Mouse (Mus musculus): ENCODE measurements around the gene Fam222b. TPM values are rescaled to one million over a fixed set of nuclear protein-coding genes. Genes with fewer than 3 reads are reported as not detected.
"Not testable (repeated sequence)": the region's sequence is repeated elsewhere in the genome, so short reads cannot be mapped to it uniquely, and the experiment has no call there.

Fam222b gene
- polyA plus RNA-seq (2021), result 18.6 TPM

GRCm38 (mm10) chr11:78094504-78095143 lies at the start of gene Fam222b:
Fam222b (plus strand) TSS chr11:78094660.
- TF ChIP-seq CTCF (IDR thresholded peaks at IDR 0.05), result no peak
- CTCF ChIA-PET, result interaction anchor here (1.7 to 2.1 kb wide), 3 partner anchors 9 to 83 kb away, joined by 5 to 8 read pairs (median 7); partner anchors contain the start of genes Nek8 and Tlcd1
- POLR2A ChIA-PET, result interaction anchor here (1.2 kb wide), 1 partner anchor 14 kb away, joined by 5 read pairs; the partner anchor contains the start of gene Eral1
- peak; percentile 51 for ATAC-seq
- DNase-seq (ENCODE audit: low read depth, low spot score), result no peak
- H3K27me3 ChIP-seq, result peaks cover 3% of the 10 kb centered on the region
- in situ Hi-C loops (cut with MboI; ENCODE audit: low pct_unique_long_range_greater_than_20kb), result no loop called here

GRCm38 (mm10) chr11:78044758-78045251 lies 49.7 kb upstream of the Fam222b start:
- ATAC-seq, result peak; percentile 47
- H3K27me3 ChIP-seq, result no peaks in the 10 kb centered on the region
- in situ Hi-C loops (cut with MboI; ENCODE audit: low pct_unique_long_range_greater_than_20kb), result no loop called here
- DNase-seq (ENCODE audit: low read depth, low spot score), result no peak
- CTCF ChIA-PET, result interaction anchor here (1.2 to 1.6 kb wide), 3 partner anchors 12 to 131 kb away, joined by 3 to 8 read pairs (median 5); no protein-coding TSS in a partner anchor
- no peak for TF ChIP-seq CTCF (IDR thresholded peaks at IDR 0.05)
- POLR2A ChIA-PET, result interaction anchor here (0.6 to 2.0 kb wide), 6 partner anchors 13 to 119 kb away, joined by 3 to 4 read pairs (median 3); no protein-coding TSS in a partner anchor

- CTCF ChIA-PET, result interaction anchor here (1.0 kb wide), 1 partner anchor 29 kb away, joined by 3 read pairs; no protein-coding TSS in a partner anchor
- in situ Hi-C loops (cut with MboI; ENCODE audit: low pct_unique_long_range_greater_than_20kb); ATAC-seq; DNase-seq (ENCODE audit: low read depth, low spot score); POLR2A ChIA-PET; H3K27me3 ChIP-seq: not testable (repeated sequence)
Observed at GRCm38 (mm10) chr11:78048637-78049036, 45.8 kb upstream of the Fam222b start.

- ChIA-PET POLR2A (interaction anchor here (0.5 to 0.6 kb wide), 2 partner anchors 13 to 110 kb away, joined by 3 read pairs; no protein-coding TSS in a partner anchor), CTCF (no interaction called here)
- in situ Hi-C loops (cut with MboI; ENCODE audit: low pct_unique_long_range_greater_than_20kb), result no loop called here
- DNase-seq (ENCODE audit: low read depth, low spot score) (no peak), ATAC-seq (no peak)
- no peaks in the 10 kb centered on the region for H3K27me3 ChIP-seq
- no peak for TF ChIP-seq CTCF (IDR thresholded peaks at IDR 0.05)
Observed at GRCm38 (mm10) chr11:78053078-78053477, 41.4 kb upstream of the Fam222b start.

GRCm38 (mm10) chr11:78056946-78057345 lies 37.5 kb upstream of the Fam222b start:
- H3K27me3 ChIP-seq, result no peaks in the 10 kb centered on the region
- TF ChIP-seq CTCF (IDR thresholded peaks at IDR 0.05), result no peak
- ChIA-PET CTCF (interaction anchor here (1.0 to 1.3 kb wide), 2 partner anchors 116 to 120 kb away, joined by 3 read pairs; partner anchors contain the start of genes Nek8 and Tlcd1), POLR2A (interaction anchor here (0.6 to 1.2 kb wide), 2 partner anchors 23 to 53 kb away, joined by 3 read pairs; partner anchors contain the start of gene Eral1)
- DNase-seq (ENCODE audit: low read depth, low spot score) (no peak), ATAC-seq (no peak)
- in situ Hi-C loops (cut with MboI; ENCODE audit: low pct_unique_long_range_greater_than_20kb), result loop anchor here (5.0 kb wide), 1 partner anchor 100 kb away; no protein-coding TSS in a partner anchor

GRCm38 (mm10) chr11:78059833-78060757 lies 34.4 kb upstream of the Fam222b start:
- ChIA-PET CTCF (interaction anchor here (0.8 kb wide), 2 partner anchors 92 to 116 kb away, joined by 3 read pairs; no protein-coding TSS in a partner anchor), POLR2A (interaction anchor here (0.9 kb wide), 1 partner anchor 15 kb away, joined by 3 read pairs; no protein-coding TSS in a partner anchor)
- TF ChIP-seq CTCF (IDR thresholded peaks at IDR 0.05), result no peak
- ATAC-seq (peak; percentile 55), DNase-seq (ENCODE audit: low read depth, low spot score) (no peak)
- no peaks in the 10 kb centered on the region for H3K27me3 ChIP-seq
- in situ Hi-C loops (cut with MboI; ENCODE audit: low pct_unique_long_range_greater_than_20kb), result loop anchor here (5.0 kb wide), 1 partner anchor 97 kb away; no protein-coding TSS in a partner anchor

- TF ChIP-seq CTCF (IDR thresholded peaks at IDR 0.05), result no peak
- in situ Hi-C loops (cut with MboI; ENCODE audit: low pct_unique_long_range_greater_than_20kb), result no loop called here
- no peak for ATAC-seq
- ChIA-PET CTCF (no interaction called here), POLR2A (no interaction called here)
- no peaks in the 10 kb centered on the region for H3K27me3 ChIP-seq
- no peak for DNase-seq (ENCODE audit: low read depth, low spot score)
Observed at GRCm38 (mm10) chr11:78062563-78062962, 31.9 kb upstream of the Fam222b start.

- no peaks in the 10 kb centered on the region for H3K27me3 ChIP-seq
- ATAC-seq (no peak), DNase-seq (ENCODE audit: low read depth, low spot score) (no peak)
- ChIA-PET CTCF (no interaction called here), POLR2A (interaction anchor here (0.7 kb wide), 1 partner anchor 18 kb away, joined by 3 read pairs; no protein-coding TSS in a partner anchor)
- TF ChIP-seq CTCF (IDR thresholded peaks at IDR 0.05), result no peak
- in situ Hi-C loops (cut with MboI; ENCODE audit: low pct_unique_long_range_greater_than_20kb), result no loop called here
Observed at GRCm38 (mm10) chr11:78065906-78066305, 28.6 kb upstream of the Fam222b start.

- ATAC-seq (no peak), DNase-seq (ENCODE audit: low read depth, low spot score) (no peak)
- POLR2A ChIA-PET, result no interaction called here
- CTCF ChIA-PET, result no interaction called here
- TF ChIP-seq CTCF (IDR thresholded peaks at IDR 0.05), result no peak
- in situ Hi-C loops (cut with MboI; ENCODE audit: low pct_unique_long_range_greater_than_20kb), result no loop called here
- H3K27me3 ChIP-seq, result no peaks in the 10 kb centered on the region
Observed at GRCm38 (mm10) chr11:78066641-78067040, 27.8 kb upstream of the Fam222b start.

GRCm38 (mm10) chr11:78067566-78067965 lies 26.9 kb upstream of the Fam222b start:
- CTCF ChIA-PET, result no interaction called here
- TF ChIP-seq CTCF (IDR thresholded peaks at IDR 0.05), result no peak
- POLR2A ChIA-PET, result no interaction called here
- in situ Hi-C loops (cut with MboI; ENCODE audit: low pct_unique_long_range_greater_than_20kb), result no loop called here
- H3K27me3 ChIP-seq, result no peaks in the 10 kb centered on the region
- no peak for DNase-seq (ENCODE audit: low read depth, low spot score)
- ATAC-seq, result no peak

All from Patski (cell line).